Mouse (Mus musculus) heart, postnatal 0 days (tissue): Measurements from ENCODE around the gene Ttc7b. TPM values are rescaled to one million over a fixed set of nuclear protein-coding genes. Genes with fewer than 3 reads are reported as not detected.

ENCODE experiments used
- ATAC-seq: fragments of 200-750 bp; cut with Nextera tagmentation; 2 replicates; pipeline ENCODE4 v1.8.0; 2017; ENCODE audit warnings: low read depth, moderate number of reproducible peaks, moderate library complexity; ENCODE audit not compliant: insufficient read depth
- DNase-seq: peaks from one replicate; pipeline ENCODE4 v3.0.0-alpha.2; 2016; ENCODE audit warnings: low spot score
- H3K27ac ChIP-seq: fragments of 300-500 bp; sonication (generic); 2 replicates; pipeline ENCODE4 v1.5.1; 2014; ENCODE audit warnings: low read depth, mild to moderate bottlenecking
- H3K27me3 ChIP-seq: fragments of 300-500 bp; sonication (generic); 2 replicates; pipeline ENCODE4 v1.6.1; 2014; ENCODE audit warnings: low read length, mixed read lengths; ENCODE audit not compliant: control insufficient read depth, insufficient read depth
- H3K36me3 ChIP-seq: fragments of 300-500 bp; sonication (generic); replicated peaks from 2 replicates; pipeline ENCODE4 v1.6.1; 2014; ENCODE audit warnings: low read length, mixed read lengths; ENCODE audit not compliant: control insufficient read depth, insufficient read depth
- H3K4me1 ChIP-seq: fragments of 300-500 bp; sonication (generic); 2 replicates; pipeline ENCODE4 v1.6.1; 2014; ENCODE audit warnings: antibody characterized with exemption; ENCODE audit not compliant: control insufficient read depth, insufficient read depth
- H3K4me2 ChIP-seq: fragments of 300-500 bp; sonication (generic); 2 replicates; pipeline ENCODE4 v1.6.1; 2014; ENCODE audit warnings: low read depth, mild to moderate bottlenecking, low read length, moderate library complexity
- H3K4me3 ChIP-seq: fragments of 300-500 bp; sonication (generic); 2 replicates; pipeline ENCODE4 v1.5.1; 2014; ENCODE audit warnings: low read depth, low read length
- H3K9ac ChIP-seq: fragments of 300-500 bp; sonication (generic); replicated peaks from 2 replicates; pipeline ENCODE4 v1.6.1; 2014; ENCODE audit warnings: low read depth, low read length, mixed read lengths
- H3K9me3 ChIP-seq: fragments of 300-500 bp; sonication (generic); replicated peaks from 2 replicates; pipeline ENCODE4 v1.6.1; 2016; ENCODE audit warnings: low read length; ENCODE audit not compliant: control insufficient read depth
- CTCF ChIP-seq: IDR thresholded peaks from 2 replicates; pipeline ENCODE4 v1.5.1; 2016; ENCODE audit warnings: antibody characterized with exemption, control low read depth, low read depth
- EP300 ChIP-seq: IDR thresholded peaks from 2 replicates; pipeline ENCODE4 v1.6.1; 2016; ENCODE audit warnings: antibody characterized with exemption, low read depth
- WGBS: fragments of 180-500 bp; shearing (Covaris S2); extraction: QIAGEN DNeasy Blood & Tissue Kit; methylation state at CpG from one replicate; pipeline ENCODE4 v1.1.7; 2014; 5-methylcytosine and 5-hydroxymethylcytosine counted together
- polyA plus RNA-seq: library from polyadenylated mRNA; unstranded; fragments of >200 nt; fragmentation: Nextera tagmentation; extraction: Ambion mirVana; gene quantifications from 2 replicates; pipeline ENCODE4 v1.2.1, GENCODE M21; 2015
- total RNA-seq: library from RNA; depleted of rRNA; stranded (reverse); fragments of >200 nt; gene quantifications from 2 replicates; pipeline ENCODE4 v1.2.3, GENCODE M21; 2014; ENCODE audit warnings: low replicate concordance

The Ttc7b gene
- total and polyA plus RNA-seq, 2 experiments from 2014 or later, result 6.7 to 29.4 TPM

GRCm38 (mm10) chr12:100321545-100321944 is 199.1 kb downstream of the Ttc7b start:
- H3K36me3 ChIP-seq, result peaks cover 44% of the 10 kb centered on the region
- H3K9me3 ChIP-seq, result no peaks in the 10 kb centered on the region
- DNase-seq, result no peak
- no peak for TF ChIP-seq EP300
- no peak for TF ChIP-seq CTCF
- no peak overlapping the region for H3K4me2 ChIP-seq
- no peaks in the 10 kb centered on the region for H3K4me1 ChIP-seq
- WGBS, result 94% methylated on average over 4 of the region's 4 CpGs
- no peak for ATAC-seq
- no peak overlapping the region for H3K27ac ChIP-seq
- H3K27me3 ChIP-seq, result no peaks in the 10 kb centered on the region
- no peak overlapping the region for H3K4me3 ChIP-seq
- no peak overlapping the region for H3K9ac ChIP-seq

- no peak for ATAC-seq
- peaks cover 36% of the 10 kb centered on the region for H3K36me3 ChIP-seq
Observed at GRCm38 (mm10) chr12:100319746-100320145, 200.9 kb downstream of the Ttc7b start.

DNA sequence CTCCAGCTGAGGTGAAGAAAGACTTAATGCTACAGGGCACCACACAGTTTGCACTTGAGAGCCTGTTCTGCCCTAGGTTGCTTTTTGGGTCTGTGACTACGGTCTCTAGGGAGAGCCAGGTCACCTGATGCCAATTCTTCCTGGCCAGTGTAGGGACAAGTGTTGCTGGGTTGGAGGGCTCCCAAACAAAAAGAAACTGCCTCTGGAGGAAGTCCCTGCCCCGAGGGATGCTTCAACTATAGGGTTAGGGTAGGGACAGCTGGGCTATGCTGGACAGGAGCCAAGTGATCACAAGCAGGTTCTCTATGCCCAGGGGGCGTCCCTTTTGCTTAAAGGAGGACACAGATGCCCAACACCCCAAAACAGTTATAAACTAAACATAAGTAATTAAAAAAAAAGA is 202.7 kb downstream of the Ttc7b start:
- TF ChIP-seq CTCF (no peak), EP300 (no peak)
- WGBS, result 79% methylated on average over 3 of the region's 3 CpGs
- ATAC-seq, result no peak
- Histone ChIP-seq H3K9me3 (no peaks in the 10 kb centered on the region), H3K27ac (no peak overlapping the region), H3K27me3 (no peaks in the 10 kb centered on the region), H3K4me3 (no peak overlapping the region), H3K36me3 (peaks cover 29% of the 10 kb centered on the region), H3K4me1 (no peaks in the 10 kb centered on the region), H3K9ac (no peak overlapping the region), H3K4me2 (no peak overlapping the region)
- no peak for DNase-seq

More at GRCm38 (mm10) chr12:100319746-100320145, 200.9 kb downstream of the Ttc7b start:
- H3K9me3 ChIP-seq, result no peaks in the 10 kb centered on the region
- no peak overlapping the region for H3K4me3 ChIP-seq
- H3K4me1 ChIP-seq, result no peaks in the 10 kb centered on the region
- no peak for DNase-seq
- H3K9ac ChIP-seq, result no peak overlapping the region
- H3K27ac ChIP-seq, result no peak overlapping the region
- H3K4me2 ChIP-seq, result no peak overlapping the region
- WGBS, result 94% methylated on average over 4 of the region's 4 CpGs
- TF ChIP-seq CTCF (no peak), EP300 (no peak)
- H3K27me3 ChIP-seq, result no peaks in the 10 kb centered on the region

DNA sequence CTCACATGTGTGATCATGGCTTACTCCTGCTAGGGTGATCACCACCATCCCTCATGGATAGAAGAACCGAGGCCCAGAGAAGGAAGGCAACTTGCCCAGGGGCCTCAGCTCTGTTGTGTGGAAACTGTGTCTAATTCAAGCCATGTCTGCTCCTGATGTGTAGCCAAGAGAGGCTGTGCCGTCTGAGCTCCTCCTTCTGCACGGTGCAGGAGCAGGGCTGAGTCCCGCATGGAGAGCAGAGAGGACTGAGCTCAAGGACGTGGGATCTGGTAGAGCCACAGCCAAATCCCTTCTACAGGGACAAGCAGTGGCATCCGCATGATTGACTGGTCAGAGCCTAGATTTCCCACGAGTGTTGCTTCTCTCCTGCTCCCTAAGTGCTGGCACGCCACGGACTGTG is 204.5 kb downstream of the Ttc7b start:
- no peak for ATAC-seq
- Histone ChIP-seq H3K4me3 (no peak overlapping the region), H3K4me1 (no peaks in the 10 kb centered on the region), H3K27me3 (no peaks in the 10 kb centered on the region), H3K9me3 (no peaks in the 10 kb centered on the region), H3K27ac (no peak overlapping the region), H3K4me2 (no peak overlapping the region), H3K9ac (no peak overlapping the region), H3K36me3 (peaks cover 31% of the 10 kb centered on the region; the same call in 1 of the 2 replicates)
- no peak for DNase-seq
- TF ChIP-seq CTCF, result no peak
- no peak for TF ChIP-seq EP300
- WGBS, result 70% methylated on average over 9 of the region's 9 CpGs

- no peaks in the 10 kb centered on the region for H3K27me3 ChIP-seq
- no peak overlapping the region for H3K9ac ChIP-seq
- no peak overlapping the region for H3K27ac ChIP-seq
- H3K4me1 ChIP-seq, result no peaks in the 10 kb centered on the region
- no peak overlapping the region for H3K4me2 ChIP-seq
- TF ChIP-seq CTCF (no peak), EP300 (no peak)
- no peak for ATAC-seq
- no peak for DNase-seq
- WGBS, result 79% methylated on average over 8 of the region's 8 CpGs
- peaks cover 28% of the 10 kb centered on the region; the same call in 1 of the 2 replicates for H3K36me3 ChIP-seq
- no peak overlapping the region for H3K4me3 ChIP-seq
- H3K9me3 ChIP-seq, result no peaks in the 10 kb centered on the region
Observed at GRCm38 (mm10) chr12:100315119-100315885, 205.3 kb downstream of the Ttc7b start.
